In the genomic region with DNA sequence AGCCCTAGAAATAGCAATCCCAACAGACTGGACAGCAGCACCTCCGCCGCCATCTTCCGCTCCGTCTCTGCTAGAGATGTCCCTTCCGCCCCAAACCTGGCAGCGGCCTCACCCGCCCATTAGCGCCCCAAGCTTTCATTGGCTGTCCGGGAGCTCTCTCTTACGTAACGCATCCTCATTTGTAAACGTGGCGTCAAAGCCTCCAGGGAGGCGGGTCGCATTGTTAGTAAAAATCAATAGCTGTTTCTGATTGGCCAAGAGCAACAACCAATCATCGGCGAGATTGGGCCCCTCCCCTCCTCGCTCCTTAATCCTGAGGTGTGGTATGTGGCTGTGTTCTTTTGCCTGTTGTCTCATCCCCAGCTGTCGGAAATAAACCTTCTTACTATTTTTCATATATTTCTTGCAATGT, we compare ENCODE assay signal across 8 mouse cellular contexts. TPM values are rescaled to one million over a fixed set of nuclear protein-coding genes. Genes with fewer than 3 reads are reported as not detected.
DNase-seq lines count a peak whose midpoint lies in the region; ATAC-seq and TF ChIP-seq lines count a peak whose summit lies in the region.

Gene Os9 (minus strand): TSS at position 66 of the 412 bp plus-strand sequence.

- H3K36me3 ChIP-seq in embryonic facial prominence, embryonic 13.5 days = peaks cover 33% of the 10 kb centered on the region
- H3K36me3 ChIP-seq in kidney, adult 2 months (ENCODE audit: control insufficient read depth, insufficient read depth, low read length) = peaks cover 2% of the 10 kb centered on the region
- peaks cover 32% of the 10 kb centered on the region for H3K36me3 ChIP-seq in limb, embryonic 12.5 days
- H3K36me3 ChIP-seq in midbrain, embryonic 15.5 days (replicated peaks) = 0 out of 2 replicates have a peak, but pooled peaks cover 6% of the 10 kb centered on the region
- peaks cover 17% of the 10 kb centered on the region for H3K36me3 ChIP-seq in spleen, adult 2 months (ENCODE audit: control insufficient read depth, insufficient read depth, low read length)

- H3K4me1 ChIP-seq in embryonic facial prominence, embryonic 13.5 days = peaks cover 21% of the 10 kb centered on the region
- H3K4me1 ChIP-seq in kidney, adult 2 months (ENCODE audit: control insufficient read depth, insufficient read depth, low read length) = 0 out of 2 replicates have a peak, but pooled peaks cover 3% of the 10 kb centered on the region
- H3K4me1 ChIP-seq in limb, embryonic 12.5 days (replicated peaks) = peaks cover 13% of the 10 kb centered on the region
- H3K4me1 ChIP-seq in midbrain, embryonic 15.5 days = peaks cover 34% of the 10 kb centered on the region
- H3K4me1 ChIP-seq in spleen, adult 2 months (ENCODE audit: control insufficient read depth, insufficient read depth, insufficient read length) = peaks cover 3% of the 10 kb centered on the region; the same call in 1 of the 2 replicates

- DNase-seq in 3134 (ENCODE audit: extremely low read depth, insufficient read length, low spot score) = peak; percentile 89
- peak; percentile 96 to 97 for DNase-seq in adrenal gland, postnatal 36 days
- DNase-seq in heart, adult 18-20 months = peak; percentile 98
- DNase-seq in kidney, adult 2 months = peak; percentile 99
- peak; percentile 94 for DNase-seq in spleen, adult 2 months (ENCODE audit: low read depth in 1 of 2, low spot score in 2 of 2)

- WGBS in embryonic facial prominence, embryonic 13.5 days = 0% methylated on average over 19 of the region's 19 CpGs
- WGBS in kidney, adult 2 months = under 1% methylated on average over 19 of the region's 19 CpGs
- WGBS in limb, embryonic 12.5 days = under 1% methylated on average over 19 of the region's 19 CpGs
- 0% methylated on average over 19 of the region's 19 CpGs for WGBS in midbrain, embryonic 15.5 days
- WGBS in spleen, adult 2 months = under 1% methylated on average over 19 of the region's 19 CpGs

- peak; percentile 76 for TF ChIP-seq POLR2A in kidney, adult 2 months (IDR thresholded peaks at IDR 0.05; ENCODE audit: low read depth, low read length)
- TF ChIP-seq POLR2A in spleen, adult 2 months (IDR thresholded peaks at IDR 0.05; ENCODE audit: low read depth, low read length) = peak; percentile 83

- TF ChIP-seq CTCF in kidney, adult 2 months (conservative IDR thresholded peaks at IDR 0.05; ENCODE audit: insufficient read depth, insufficient read length, low read depth, low read length) = no peak
- no peak for TF ChIP-seq CTCF in spleen, adult 2 months (IDR thresholded peaks at IDR 0.05; ENCODE audit: extremely low read depth, insufficient read depth, insufficient read length, insufficient replicate concordance)

- H3K27me3 ChIP-seq in embryonic facial prominence, embryonic 13.5 days = no peaks in the 10 kb centered on the region
- no peaks in the 10 kb centered on the region for H3K27me3 ChIP-seq in kidney, adult 2 months (replicated peaks; ENCODE audit: control insufficient read depth, insufficient read depth, low read length)
- H3K27me3 ChIP-seq in limb, embryonic 12.5 days = no peaks in the 10 kb centered on the region
- no peaks in the 10 kb centered on the region for H3K27me3 ChIP-seq in midbrain, embryonic 15.5 days (replicated peaks)
- no peaks in the 10 kb centered on the region for H3K27me3 ChIP-seq in spleen, adult 2 months (ENCODE audit: control insufficient read depth, insufficient read depth, low read length)

- no peak within 1 kb of the TSS for H3K27ac ChIP-seq in embryonic facial prominence, embryonic 13.5 days
- 0 out of 2 replicates have a peak within 1 kb of the TSS, but pooled peaks have one; percentile 11 for H3K27ac ChIP-seq in kidney, adult 2 months (ENCODE audit: insufficient read depth, low read depth, low read length)
- no peak within 1 kb of the TSS for H3K27ac ChIP-seq in limb, embryonic 12.5 days
- H3K27ac ChIP-seq in midbrain, embryonic 15.5 days = peak within 1 kb of the TSS; percentile 86
- no peak within 1 kb of the TSS for H3K27ac ChIP-seq in spleen, adult 2 months (ENCODE audit: insufficient read depth, low read length)

- peak within 1 kb of the TSS; percentile 97 for H3K4me2 ChIP-seq in embryonic facial prominence, embryonic 13.5 days
- H3K4me2 ChIP-seq in limb, embryonic 12.5 days = peak within 1 kb of the TSS; percentile 97
- peak within 1 kb of the TSS; percentile 97 for H3K4me2 ChIP-seq in midbrain, embryonic 15.5 days

- peak; percentile 93 for ATAC-seq in embryonic facial prominence, embryonic 13.5 days (ENCODE audit: insufficient number of reproducible peaks, insufficient read depth, low FRiP score, low TSS enrichment, low read depth)
- ATAC-seq in limb, embryonic 12.5 days (ENCODE audit: insufficient number of reproducible peaks, insufficient read depth, low FRiP score, low TSS enrichment, low read depth) = peak; percentile 96
- ATAC-seq in midbrain, embryonic 15.5 days (replicated peaks) = peak; percentile 96

- peak within 1 kb of the TSS; percentile 79 for H3K4me3 ChIP-seq in embryonic facial prominence, embryonic 13.5 days
- H3K4me3 ChIP-seq in kidney, adult 2 months (ENCODE audit: insufficient read depth, low read depth, low read length) = peak within 1 kb of the TSS; percentile 93
- peak within 1 kb of the TSS; percentile 83 for H3K4me3 ChIP-seq in limb, embryonic 12.5 days (replicated peaks)
- peak within 1 kb of the TSS; percentile 88 for H3K4me3 ChIP-seq in midbrain, embryonic 15.5 days
- peak within 1 kb of the TSS; percentile 80 for H3K4me3 ChIP-seq in spleen, adult 2 months (ENCODE audit: extremely low read depth, insufficient read depth, insufficient read length)

- no peaks in the 10 kb centered on the region for H3K9me3 ChIP-seq in embryonic facial prominence, embryonic 13.5 days
- no peaks in the 10 kb centered on the region for H3K9me3 ChIP-seq in limb, embryonic 12.5 days
- no peaks in the 10 kb centered on the region for H3K9me3 ChIP-seq in midbrain, embryonic 15.5 days

- H3K9ac ChIP-seq in embryonic facial prominence, embryonic 13.5 days = peak within 1 kb of the TSS; percentile 81
- H3K9ac ChIP-seq in limb, embryonic 12.5 days (replicated peaks) = peak within 1 kb of the TSS; percentile 71
- peak within 1 kb of the TSS; percentile 86 for H3K9ac ChIP-seq in midbrain, embryonic 15.5 days

RNA-seq across cellular contexts. Expression of gene Os9, which starts in this region (rescaled TPM):
- total RNA-seq in adrenal gland, postnatal 36 days (2021) = 100 to 1,000 TPM; 120 to 138 TPM
- 76.5 and 87.7 TPM in 2 replicates for polyA plus RNA-seq in embryonic facial prominence, embryonic 13.5 days (2015; fragmentation: Nextera tagmentation; extraction: Ambion mirVana)
- 10 to 100 TPM; 23.2 to 28.8 TPM for total RNA-seq in heart, adult 18-20 months (2021)
- polyA plus RNA-seq in kidney, adult 2 months (2012; rRNA removed) = 108 and 114 TPM in 2 replicates
- polyA plus RNA-seq in limb, embryonic 12.5 days (2016; fragmentation: Nextera tagmentation; extraction: Ambion mirVana) = 58.7 and 65.5 TPM in 2 replicates
- 130 and 135 TPM in 2 replicates for polyA plus RNA-seq in midbrain, embryonic 15.5 days (2015; fragmentation: Nextera tagmentation; extraction: Ambion mirVana)
- 48.7 and 57.4 TPM in 2 replicates for polyA plus RNA-seq in spleen, adult 2 months (2012; rRNA removed)

Comparison
In these comparisons a context has a peak if more than half of its experiments do, and no peak if none do; other contexts are left out.
1. RNA of gene Os9 (total RNA-seq): 120 to 138 TPM in adrenal gland, postnatal 36 days; 23.2 to 28.8 TPM in heart, adult 18-20 months; every median in the first group is over 4 times any median in the second.
2. H3K27ac ChIP-seq: peak in kidney, adult 2 months (single experiment) and midbrain, embryonic 15.5 days (single experiment); none in embryonic facial prominence, embryonic 13.5 days (single experiment), limb, embryonic 12.5 days (single experiment) and spleen, adult 2 months (single experiment).
3. Peak in every context shown above with its lines, with median percentiles within 50 percentile points of each other: DNase-seq, ATAC-seq, H3K4me2 ChIP-seq, H3K4me3 ChIP-seq and H3K9ac ChIP-seq.